Mouse (Mus musculus) lung, postnatal 0 days (tissue): ENCODE results near the gene Zswim8.

Experiments
- CTCF ChIP-seq: IDR thresholded peaks from 2 replicates; pipeline ENCODE4 v1.5.1; 2016; ENCODE audit warnings: antibody characterized with exemption, mild to moderate bottlenecking
- EP300 ChIP-seq: IDR thresholded peaks from 2 replicates; pipeline ENCODE4 v1.6.1; 2016; ENCODE audit warnings: antibody characterized with exemption, mild to moderate bottlenecking, control low read depth

GRCm38 (mm10) chr14:20718443-20718842, 11.1 kb downstream of the Zswim8 start:
- no peak for TF ChIP-seq EP300
- TF ChIP-seq CTCF, result no peak
